Mouse (Mus musculus) macrophage (primary cell): ENCODE measurements around the gene Spata5. TPM values are rescaled to one million over a fixed set of nuclear protein-coding genes. Genes with fewer than 3 reads are reported as not detected.
A peak's percentile ranks its signal among the peaks of the same experiment; 100 is the strongest.

Experiments
- H3K27ac ChIP-seq: fragments of 350-480 bp; formaldehyde crosslinking; 2 replicates; pipeline ENCODE4 v1.9.0; 2021
- H3K36me3 ChIP-seq: fragments of 350-480 bp; formaldehyde crosslinking; 2 replicates; pipeline ENCODE4 v1.9.0; 2021; ENCODE audit errors: inconsistent target
- H3K4me3 ChIP-seq: fragments of 350-480 bp; formaldehyde crosslinking; 2 replicates; pipeline ENCODE4 v1.9.0; 2021; ENCODE audit errors: inconsistent target
- H3K79me2 ChIP-seq: fragments of 350-480 bp; formaldehyde crosslinking; 2 replicates; pipeline ENCODE4 v1.9.0; 2021; ENCODE audit errors: inconsistent target
- WGBS: methylation state at CpG from one replicate; pipeline ENCODE4 v1.1.7; 2026; ENCODE audit warnings: inconsistent platforms; ENCODE audit not compliant: missing documents; 5-methylcytosine and 5-hydroxymethylcytosine counted together
- polyA plus RNA-seq: library from polyadenylated mRNA; stranded (reverse); fragments of 250-400 nt; gene quantifications from 3 replicates; pipeline ENCODE4 v1.2.4, GENCODE M21; 2018; ENCODE audit warnings: inconsistent platforms

Spata5 gene
- polyA plus RNA-seq, 1 experiment from 2014 or later: 14.8 TPM

DNA sequence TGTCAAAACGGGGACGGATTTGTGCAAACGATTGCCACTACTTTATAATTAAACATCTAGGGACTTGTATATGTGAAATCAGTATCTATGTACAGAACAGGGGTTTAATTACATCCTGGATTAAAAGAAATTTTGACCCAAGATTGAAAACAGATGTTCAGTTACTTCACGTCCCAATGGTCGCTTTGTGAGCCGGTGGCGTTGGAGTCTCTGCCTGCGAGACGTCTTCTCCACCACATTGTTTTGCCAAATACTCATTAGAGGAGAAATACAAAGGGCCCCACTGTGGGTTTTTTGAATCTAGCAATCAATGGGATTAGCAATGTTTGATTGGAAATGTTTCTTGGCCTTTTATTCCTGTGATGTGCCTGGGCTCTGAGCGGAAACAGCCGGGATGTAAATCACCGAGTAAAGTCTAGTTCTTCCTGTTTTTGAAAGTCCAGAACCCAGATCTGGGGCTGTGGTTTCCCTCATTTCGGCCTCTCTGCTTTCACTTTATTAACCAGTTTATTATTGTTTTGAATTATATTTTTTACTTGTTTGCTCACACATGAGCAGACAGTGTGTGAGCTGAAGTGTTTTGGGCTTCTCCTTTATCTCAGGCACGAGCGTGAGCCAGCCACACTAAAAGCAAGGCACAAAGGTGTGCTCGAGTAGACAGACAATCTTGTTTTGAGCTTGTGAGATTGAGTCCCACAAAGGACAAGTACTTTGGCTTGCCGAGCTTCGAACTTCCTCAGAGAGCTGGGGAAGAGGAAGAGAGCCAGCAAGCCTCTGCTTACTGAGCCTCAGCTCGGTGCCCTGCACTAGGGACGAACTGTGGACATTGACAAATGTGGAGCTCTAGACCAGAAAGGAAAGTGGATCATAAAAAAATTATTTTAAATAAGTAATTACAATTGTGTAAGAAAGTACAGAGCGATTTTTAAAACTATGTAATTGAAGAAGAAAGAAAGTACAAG is 197.2 kb downstream of the Spata5 start:
- Histone ChIP-seq H3K36me3 (no peaks in the 10 kb centered on the region), H3K79me2 (no peaks in the 10 kb centered on the region), H3K4me3 (peak overlapping the region; percentile 6; the same call in 1 of the 2 replicates), H3K27ac (no peak overlapping the region)
- WGBS: 32% methylated on average over 21 of the region's 21 CpGs

Other genes starting within 250 kb of the Spata5 start
- gene Il21, start 187.3 kb upstream of the Spata5 start, polyA plus RNA-seq: not detected in 3 replicates
- 0.81 to 3.5 TPM (median 0.82 TPM) in 3 replicates for gene Bbs12, start 107.3 kb upstream of the Spata5 start, polyA plus RNA-seq
- 0.77 to 3.7 TPM (median 2.6 TPM) in 3 replicates for gene Cetn4, start 107.2 kb upstream of the Spata5 start, polyA plus RNA-seq
- gene Fgf2, start 71.5 kb upstream of the Spata5 start, polyA plus RNA-seq: 0.04 TPM in 1 of 3 replicates, not detected in the others
- 4.8 to 5.7 TPM (median 5.6 TPM) in 3 replicates for gene Nudt6, start 315 bp downstream of the Spata5 start, polyA plus RNA-seq
- gene Spry1, start 220.1 kb downstream of the Spata5 start, polyA plus RNA-seq: 0.07 to 0.12 TPM (median 0.08 TPM) in 3 replicates